Mouse (Mus musculus) heart, postnatal 0 days (tissue): Measurements from ENCODE around the gene Mael.

Experiments used
- CTCF ChIP-seq: IDR thresholded peaks from 2 replicates; pipeline ENCODE4 v1.5.1; 2016; ENCODE audit warnings: antibody characterized with exemption, control low read depth, low read depth
- EP300 ChIP-seq: IDR thresholded peaks from 2 replicates; pipeline ENCODE4 v1.6.1; 2016; ENCODE audit warnings: antibody characterized with exemption, low read depth

DNA sequence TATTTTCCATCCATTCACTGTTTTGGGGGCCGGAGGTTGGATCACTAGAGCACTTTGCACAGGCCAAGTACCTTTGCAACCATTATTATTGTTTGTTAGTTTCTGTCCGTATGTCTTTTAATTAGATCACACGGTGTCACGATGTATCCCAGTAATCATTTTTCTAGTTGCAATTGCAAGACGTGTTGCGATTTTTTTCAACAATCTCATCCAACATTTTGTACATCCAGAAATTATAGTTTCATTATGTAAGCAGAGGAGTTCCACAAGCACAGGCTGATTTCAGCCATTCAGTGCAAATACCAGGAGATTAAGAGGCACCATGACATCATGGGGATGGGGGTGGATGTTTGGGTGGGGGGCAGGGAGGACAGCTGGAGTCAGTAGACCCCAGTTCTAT is 44.9 kb upstream of the Mael start:
- no peak for TF ChIP-seq CTCF
- TF ChIP-seq EP300, result no peak
